Mouse (Mus musculus): ENCODE measurements around the gene Pla1a. TPM values are rescaled to one million over a fixed set of nuclear protein-coding genes. Genes with fewer than 3 reads are reported as not detected.

Pla1a gene
- polyA plus RNA-seq, 1 experiment from 2014 or later = 0.68 TPM

DNA sequence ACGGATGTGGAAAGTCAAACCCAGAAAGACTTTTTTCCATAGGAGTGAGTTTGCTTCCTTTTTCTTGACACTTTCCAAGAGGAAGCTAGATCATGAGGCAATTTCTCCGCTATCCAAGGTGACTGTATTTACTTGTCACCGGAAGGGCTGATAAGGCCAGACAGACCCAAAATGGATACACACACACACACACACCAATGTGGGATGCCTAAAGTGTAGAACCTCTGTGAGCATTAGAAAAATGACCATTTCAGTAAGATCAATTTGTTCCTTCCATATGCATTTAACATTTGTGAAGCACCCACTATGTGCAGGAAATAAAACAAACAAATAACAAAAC, 69.7 kb downstream of the Pla1a start:
- H3K27ac ChIP-seq (ENCODE audit: low read length) = no peak overlapping the region
- H3K9ac ChIP-seq (ENCODE audit: low read depth, low read length) = no peak overlapping the region
- no peak for ATAC-seq
- no peaks in the 10 kb centered on the region for H3K27me3 ChIP-seq (ENCODE audit: control insufficient read depth, insufficient read depth, low read depth, low read length)
- 91% methylated on average over 3 of the region's 3 CpGs for WGBS
- H3K4me1 ChIP-seq (ENCODE audit: control insufficient read depth, insufficient read depth, low read length) = no peaks in the 10 kb centered on the region
- no peaks in the 10 kb centered on the region for H3K36me3 ChIP-seq (ENCODE audit: control insufficient read depth, insufficient read depth, low read length)
- H3K4me3 ChIP-seq (ENCODE audit: low read depth, low read length) = no peak overlapping the region
- H3K9me3 ChIP-seq (replicated peaks; ENCODE audit: control insufficient read depth, low read length, poor library complexity, severe bottlenecking) = no peaks in the 10 kb centered on the region
- no peak overlapping the region for H3K4me2 ChIP-seq (ENCODE audit: low read length)

GRCm38 (mm10) chr16:38362493-38363255, 70.3 kb downstream of the Pla1a start:
- no peaks in the 10 kb centered on the region for H3K36me3 ChIP-seq (ENCODE audit: control insufficient read depth, insufficient read depth, low read length)
- no peaks in the 10 kb centered on the region for H3K9me3 ChIP-seq (replicated peaks; ENCODE audit: control insufficient read depth, low read length, poor library complexity, severe bottlenecking)
- H3K4me3 ChIP-seq (ENCODE audit: low read depth, low read length) = no peak overlapping the region
- H3K9ac ChIP-seq (ENCODE audit: low read depth, low read length) = no peak overlapping the region
- no peak for ATAC-seq
- no peaks in the 10 kb centered on the region for H3K27me3 ChIP-seq (ENCODE audit: control insufficient read depth, insufficient read depth, low read depth, low read length)
- no peaks in the 10 kb centered on the region for H3K4me1 ChIP-seq (ENCODE audit: control insufficient read depth, insufficient read depth, low read length)
- H3K27ac ChIP-seq (ENCODE audit: low read length) = no peak overlapping the region
- 87% methylated on average over 20 of the region's 20 CpGs for WGBS
- no peak overlapping the region for H3K4me2 ChIP-seq (ENCODE audit: low read length)

- H3K9me3 ChIP-seq (replicated peaks; ENCODE audit: control insufficient read depth, low read length, poor library complexity, severe bottlenecking) = no peaks in the 10 kb centered on the region
- no peak within 1 kb of the TSS for H3K9ac ChIP-seq (ENCODE audit: low read depth, low read length)
- no peak within 1 kb of the TSS for H3K4me3 ChIP-seq (ENCODE audit: low read depth, low read length)
- no peaks in the 10 kb centered on the region for H3K36me3 ChIP-seq (ENCODE audit: control insufficient read depth, insufficient read depth, low read length)
- H3K4me1 ChIP-seq (ENCODE audit: control insufficient read depth, insufficient read depth, low read length) = no peaks in the 10 kb centered on the region
- H3K4me2 ChIP-seq (ENCODE audit: low read length) = no peak within 1 kb of the TSS
- ATAC-seq = no peak
- no peak within 1 kb of the TSS for H3K27ac ChIP-seq (ENCODE audit: low read length)
- 63% methylated on average over 10 of the region's 10 CpGs for WGBS
- no peaks in the 10 kb centered on the region for H3K27me3 ChIP-seq (ENCODE audit: control insufficient read depth, insufficient read depth, low read depth, low read length)
Observed at GRCm38 (mm10) chr16:38361933-38362332, 71.0 kb downstream of the Pla1a start, which contains the start of gene Popdc2. Popdc2 (plus strand) TSS chr16:38362209.

GRCm38 (mm10) chr16:38360317-38360716, 72.6 kb downstream of the Pla1a start:
- H3K27ac ChIP-seq (ENCODE audit: low read length) = no peak overlapping the region
- no peaks in the 10 kb centered on the region for H3K9me3 ChIP-seq (replicated peaks; ENCODE audit: control insufficient read depth, low read length, poor library complexity, severe bottlenecking)
- H3K36me3 ChIP-seq (ENCODE audit: control insufficient read depth, insufficient read depth, low read length) = no peaks in the 10 kb centered on the region
- H3K4me2 ChIP-seq (ENCODE audit: low read length) = no peak overlapping the region
- no peak overlapping the region for H3K4me3 ChIP-seq (ENCODE audit: low read depth, low read length)
- no peak for ATAC-seq
- H3K4me1 ChIP-seq (ENCODE audit: control insufficient read depth, insufficient read depth, low read length) = no peaks in the 10 kb centered on the region
- H3K9ac ChIP-seq (ENCODE audit: low read depth, low read length) = no peak overlapping the region
- 19% methylated on average over 2 of the region's 2 CpGs for WGBS
- no peaks in the 10 kb centered on the region for H3K27me3 ChIP-seq (ENCODE audit: control insufficient read depth, insufficient read depth, low read depth, low read length)

- no peaks in the 10 kb centered on the region for H3K4me1 ChIP-seq (ENCODE audit: control insufficient read depth, insufficient read depth, low read length)
- ATAC-seq = no peak
- no peaks in the 10 kb centered on the region for H3K36me3 ChIP-seq (ENCODE audit: control insufficient read depth, insufficient read depth, low read length)
- no peaks in the 10 kb centered on the region for H3K9me3 ChIP-seq (replicated peaks; ENCODE audit: control insufficient read depth, low read length, poor library complexity, severe bottlenecking)
- no peak overlapping the region for H3K4me3 ChIP-seq (ENCODE audit: low read depth, low read length)
- no peaks in the 10 kb centered on the region for H3K27me3 ChIP-seq (ENCODE audit: control insufficient read depth, insufficient read depth, low read depth, low read length)
- 82% methylated on average over 3 of the region's 3 CpGs for WGBS
- H3K9ac ChIP-seq (ENCODE audit: low read depth, low read length) = no peak overlapping the region
- no peak overlapping the region for H3K4me2 ChIP-seq (ENCODE audit: low read length)
- H3K27ac ChIP-seq (ENCODE audit: low read length) = no peak overlapping the region
Observed at GRCm38 (mm10) chr16:38359857-38360256, 73.1 kb downstream of the Pla1a start.

DNA sequence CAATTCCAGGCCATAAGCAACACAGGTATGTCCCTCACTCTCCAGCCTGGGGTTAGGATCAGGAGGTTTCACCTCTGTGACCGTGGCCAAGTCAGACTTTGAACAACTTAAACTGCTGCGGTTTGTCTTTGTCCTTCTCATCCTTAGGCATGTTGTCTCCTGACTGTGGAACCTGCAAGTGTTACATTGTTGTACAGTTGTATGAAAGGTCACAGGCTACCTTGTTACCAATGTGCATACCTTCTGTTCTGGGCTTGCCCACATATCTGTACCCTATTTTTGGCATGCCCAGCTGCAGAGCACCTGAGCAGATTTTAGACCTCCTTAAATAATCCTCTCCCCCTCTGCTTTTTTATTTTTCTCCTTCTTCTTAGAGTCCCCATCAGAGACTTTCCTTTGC, 73.7 kb downstream of the Pla1a start:
- Histone ChIP-seq H3K36me3 (ENCODE audit: control insufficient read depth, insufficient read depth, low read length) (no peaks in the 10 kb centered on the region), H3K9ac (ENCODE audit: low read depth, low read length) (no peak overlapping the region), H3K9me3 (replicated peaks; ENCODE audit: control insufficient read depth, low read length, poor library complexity, severe bottlenecking) (no peaks in the 10 kb centered on the region), H3K4me2 (ENCODE audit: low read length) (no peak overlapping the region), H3K27me3 (ENCODE audit: control insufficient read depth, insufficient read depth, low read depth, low read length) (no peaks in the 10 kb centered on the region), H3K4me1 (ENCODE audit: control insufficient read depth, insufficient read depth, low read length) (no peaks in the 10 kb centered on the region), H3K4me3 (ENCODE audit: low read depth, low read length) (no peak overlapping the region), H3K27ac (ENCODE audit: low read length) (no peak overlapping the region)
- ATAC-seq = no peak
- WGBS = 94% methylated on average over 2 of the region's 2 CpGs

- H3K27ac ChIP-seq (ENCODE audit: low read length) = no peak overlapping the region
- no peak overlapping the region for H3K4me2 ChIP-seq (ENCODE audit: low read length)
- ATAC-seq = no peak
- WGBS = 92% methylated on average over 6 of the region's 6 CpGs
- H3K36me3 ChIP-seq (ENCODE audit: control insufficient read depth, insufficient read depth, low read length) = no peaks in the 10 kb centered on the region
- no peak overlapping the region for H3K9ac ChIP-seq (ENCODE audit: low read depth, low read length)
- no peaks in the 10 kb centered on the region for H3K4me1 ChIP-seq (ENCODE audit: control insufficient read depth, insufficient read depth, low read length)
- H3K27me3 ChIP-seq (ENCODE audit: control insufficient read depth, insufficient read depth, low read depth, low read length) = no peaks in the 10 kb centered on the region
- no peak overlapping the region for H3K4me3 ChIP-seq (ENCODE audit: low read depth, low read length)
- no peaks in the 10 kb centered on the region for H3K9me3 ChIP-seq (replicated peaks; ENCODE audit: control insufficient read depth, low read length, poor library complexity, severe bottlenecking)
Observed at GRCm38 (mm10) chr16:38358256-38358812, 74.6 kb downstream of the Pla1a start.

DNA sequence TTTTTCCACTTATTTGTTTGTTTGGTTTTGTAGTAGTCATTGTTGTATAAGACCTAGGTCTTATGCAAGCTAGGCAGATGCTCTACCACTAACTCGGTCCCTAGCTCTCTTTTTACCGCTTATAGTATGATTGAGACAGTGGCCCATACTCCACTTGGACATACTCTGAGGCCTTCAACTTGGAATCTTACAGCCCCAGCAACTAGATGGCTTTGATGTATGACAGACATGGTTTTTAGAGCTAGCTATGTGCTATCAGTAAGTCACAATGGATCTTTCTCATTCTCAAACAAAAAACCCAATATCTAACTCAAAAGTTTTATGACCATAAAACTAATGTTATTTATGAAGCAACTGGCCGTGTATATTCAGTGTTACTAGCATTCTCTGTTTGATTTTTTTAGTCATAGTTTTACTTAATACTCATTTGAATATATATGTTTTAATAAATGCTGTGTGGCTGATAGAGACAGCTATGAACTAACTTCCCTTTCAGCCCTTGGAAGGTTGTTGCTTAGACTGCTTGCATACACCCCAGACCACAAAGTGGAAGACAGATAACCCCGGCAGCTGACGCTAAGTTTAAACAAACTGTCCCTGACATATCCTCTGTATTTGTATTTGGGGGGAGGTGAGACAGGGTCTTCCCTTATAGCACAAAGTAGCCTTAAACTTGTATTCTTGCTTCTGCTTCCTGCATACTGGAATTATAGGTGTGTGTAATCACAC, 78.6 kb downstream of the Pla1a start:
- H3K9me3 ChIP-seq (replicated peaks; ENCODE audit: control insufficient read depth, low read length, poor library complexity, severe bottlenecking) = no peaks in the 10 kb centered on the region
- no peaks in the 10 kb centered on the region for H3K4me1 ChIP-seq (ENCODE audit: control insufficient read depth, insufficient read depth, low read length)
- H3K36me3 ChIP-seq (ENCODE audit: control insufficient read depth, insufficient read depth, low read length) = peaks cover 3% of the 10 kb centered on the region
- H3K27ac ChIP-seq (ENCODE audit: low read length) = no peak overlapping the region
- H3K4me2 ChIP-seq (ENCODE audit: low read length) = no peak overlapping the region
- H3K4me3 ChIP-seq (ENCODE audit: low read depth, low read length) = no peak overlapping the region
- ATAC-seq = no peak
- no peaks in the 10 kb centered on the region for H3K27me3 ChIP-seq (ENCODE audit: control insufficient read depth, insufficient read depth, low read depth, low read length)
- no peak overlapping the region for H3K9ac ChIP-seq (ENCODE audit: low read depth, low read length)
- WGBS = 93% methylated on average over 5 of the region's 5 CpGs

- H3K4me1 ChIP-seq (ENCODE audit: control insufficient read depth, insufficient read depth, low read length) = no peaks in the 10 kb centered on the region
- no peaks in the 10 kb centered on the region for H3K27me3 ChIP-seq (ENCODE audit: control insufficient read depth, insufficient read depth, low read depth, low read length)
- H3K4me2 ChIP-seq (ENCODE audit: low read length) = no peak overlapping the region
- WGBS = 95% methylated on average over 2 of the region's 2 CpGs
- no peak overlapping the region for H3K4me3 ChIP-seq (ENCODE audit: low read depth, low read length)
- no peak for ATAC-seq
- no peak overlapping the region for H3K27ac ChIP-seq (ENCODE audit: low read length)
- peaks cover 3% of the 10 kb centered on the region for H3K36me3 ChIP-seq (ENCODE audit: control insufficient read depth, insufficient read depth, low read length)
- H3K9me3 ChIP-seq (replicated peaks; ENCODE audit: control insufficient read depth, low read length, poor library complexity, severe bottlenecking) = no peaks in the 10 kb centered on the region
- H3K9ac ChIP-seq (ENCODE audit: low read depth, low read length) = no peak overlapping the region
Observed at GRCm38 (mm10) chr16:38353642-38354041, 79.3 kb downstream of the Pla1a start.
